Mouse (Mus musculus): Measurements from ENCODE around the gene Dnah7c.

Gene Dnah7c

GRCm38 (mm10) chr1:46853317-46854035 lies 428.1 kb downstream of the Dnah7c start:
- no peak for DNase-seq (ENCODE audit: extremely low read depth, low read depth, low spot score)

GRCm38 (mm10) chr1:46854036-46854900 lies 428.9 kb downstream of the Dnah7c start:
- no peak for DNase-seq (ENCODE audit: extremely low read depth, low read depth, low spot score)

- no peak for DNase-seq (ENCODE audit: extremely low read depth, low read depth, low spot score)
Observed at GRCm38 (mm10) chr1:46856498-46856897, 431.1 kb downstream of the Dnah7c start.
